Mouse (Mus musculus): ENCODE measurements around the gene Nup98.

DNA sequence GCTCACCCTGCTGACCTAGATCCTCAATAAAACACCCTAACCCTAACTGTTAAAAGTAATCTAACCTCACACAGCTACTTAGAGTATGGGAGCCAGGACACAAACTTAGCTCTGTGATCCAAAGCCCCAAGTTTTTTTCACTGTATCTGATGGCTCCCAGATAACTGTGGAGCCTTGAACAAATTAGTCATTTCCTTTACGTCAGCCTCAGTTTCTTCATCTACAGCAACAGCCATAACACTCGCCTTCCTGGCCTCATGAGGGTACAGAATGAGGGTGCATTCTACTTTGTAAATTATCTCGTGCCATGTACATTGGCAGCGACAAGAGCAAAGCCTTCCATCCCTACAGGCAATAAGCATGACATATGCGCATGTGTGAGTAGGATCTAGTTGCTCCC is 32.4 kb upstream of the Nup98 start:
- no peak for TF ChIP-seq TCF12 (IDR thresholded peaks at IDR 0.05; ENCODE audit: insufficient read depth, poor library complexity, severe bottlenecking)
- no peak for TF ChIP-seq REST (IDR thresholded peaks at IDR 0.05; ENCODE audit: insufficient read depth, insufficient read length)
- no peak for TF ChIP-seq MYOG (IDR thresholded peaks at IDR 0.05; ENCODE audit: control insufficient read depth in 1 of 3, insufficient read depth in 1 of 3, insufficient read length in 2 of 3, low read depth in 2 of 3)
- TF ChIP-seq SRF (IDR thresholded peaks at IDR 0.05; ENCODE audit: control insufficient read depth, insufficient read length, low read depth) = no peak
- TF ChIP-seq E2F4 (IDR thresholded peaks at IDR 0.05; ENCODE audit: insufficient read depth) = no peak
- no peak for TF ChIP-seq POLR2AphosphoS2 (IDR thresholded peaks at IDR 0.05; ENCODE audit: insufficient read length, low read depth)
- no peak for TF ChIP-seq POLR2A (IDR thresholded peaks at IDR 0.05; ENCODE audit: insufficient read length, low read depth)
- TF ChIP-seq MYOD1 (IDR thresholded peaks at IDR 0.05; ENCODE audit: control insufficient read depth in 1 of 3, insufficient read length in 2 of 3, low read depth in 2 of 3) = no peak
